Mouse (Mus musculus) CD4-positive, CD25-positive, alpha-beta regulatory T cell, adult 2 months (primary cell): ENCODE measurements at regions not wholly inside any gene's neighbourhood (a gene's known extent, or its start where the extent isn't known, plus 50 kb on each side); places are given as distances from the start of the nearest gene placed in this dataset.
"Not testable (repeated sequence)": the region's sequence is repeated elsewhere in the genome, so short reads cannot be mapped to it uniquely, and the experiment has no call there.

Experiments
- DNase-seq: peaks from one replicate; pipeline ENCODE4 v3.0.0-alpha.2; 2012; ENCODE audit warnings: low read depth, low spot score

DNA sequence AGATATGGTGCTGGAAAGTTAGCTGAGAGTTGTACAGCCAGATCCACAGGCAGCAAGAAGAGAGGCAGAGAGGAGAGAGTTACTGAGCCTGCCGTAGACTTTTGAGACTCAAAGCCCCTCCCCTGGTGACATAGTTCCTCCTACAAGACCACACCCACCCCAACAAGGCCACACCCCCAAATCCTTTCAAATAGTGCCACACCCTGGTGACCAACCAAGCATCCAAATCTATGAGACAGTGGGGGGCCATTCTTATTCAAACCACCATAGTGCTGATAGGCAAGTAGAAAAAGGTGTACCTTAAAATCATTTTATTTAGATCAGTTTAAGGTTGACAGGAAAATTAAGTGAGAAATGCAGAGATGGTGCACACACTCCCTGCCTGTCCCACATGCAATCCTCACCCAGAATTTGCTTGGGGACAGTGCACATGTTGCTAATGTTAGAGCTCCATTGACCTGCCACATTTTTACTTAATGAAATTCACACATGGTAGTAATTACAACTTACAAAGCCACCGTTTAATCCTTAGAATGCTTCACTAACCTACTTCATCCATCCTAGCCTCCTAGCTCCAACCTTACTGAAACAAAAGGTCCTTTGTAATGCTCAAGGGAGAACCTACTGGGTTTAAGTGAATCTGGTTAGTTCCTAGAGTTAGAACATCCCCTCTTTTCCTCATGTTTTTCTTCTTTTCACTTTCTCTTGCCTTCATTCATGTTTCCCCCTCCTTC lies 86.5 kb downstream of the Phlda1 start:
- DNase-seq: no peak

DNA sequence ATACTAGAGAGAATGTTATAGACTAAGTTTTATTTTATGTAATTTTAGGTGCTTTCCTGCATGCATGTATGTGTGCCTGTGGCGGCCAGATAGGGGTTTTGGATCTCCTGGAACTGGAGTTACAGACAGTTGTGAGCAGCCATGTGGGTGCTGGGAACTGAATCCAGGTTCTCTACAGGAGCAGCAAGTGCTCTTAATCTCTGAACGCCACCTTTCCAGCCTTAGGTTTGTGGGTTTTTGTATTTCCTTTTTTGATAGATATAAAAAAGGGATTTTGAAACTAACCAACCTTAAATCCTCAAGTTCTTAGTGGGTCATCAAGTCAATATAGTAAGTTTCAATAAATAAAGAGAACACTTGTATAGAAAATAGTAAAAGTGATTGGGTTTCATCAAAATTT lies 87.2 kb downstream of the Phlda1 start:
- DNase-seq: no peak

DNA sequence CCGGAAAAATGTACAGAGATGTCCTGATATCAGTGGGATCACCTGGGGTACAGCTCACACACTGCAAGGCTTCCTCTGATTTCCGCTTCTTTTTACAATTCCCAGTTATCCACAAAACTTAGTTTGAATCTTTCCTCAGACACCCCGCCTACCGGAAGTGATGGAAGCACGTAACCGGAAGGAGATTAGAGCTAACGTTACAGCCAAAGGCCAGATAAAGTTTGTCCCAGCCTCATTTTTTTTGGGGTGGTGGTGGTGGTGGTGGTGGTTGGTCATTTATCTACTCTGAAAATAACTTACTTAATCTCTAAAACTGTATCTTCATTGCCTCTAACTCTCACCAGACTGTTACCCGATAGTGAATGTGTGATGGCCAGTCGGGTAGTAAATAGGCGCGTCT lies 88.1 kb downstream of the Phlda1 start:
- no peak for DNase-seq

DNA sequence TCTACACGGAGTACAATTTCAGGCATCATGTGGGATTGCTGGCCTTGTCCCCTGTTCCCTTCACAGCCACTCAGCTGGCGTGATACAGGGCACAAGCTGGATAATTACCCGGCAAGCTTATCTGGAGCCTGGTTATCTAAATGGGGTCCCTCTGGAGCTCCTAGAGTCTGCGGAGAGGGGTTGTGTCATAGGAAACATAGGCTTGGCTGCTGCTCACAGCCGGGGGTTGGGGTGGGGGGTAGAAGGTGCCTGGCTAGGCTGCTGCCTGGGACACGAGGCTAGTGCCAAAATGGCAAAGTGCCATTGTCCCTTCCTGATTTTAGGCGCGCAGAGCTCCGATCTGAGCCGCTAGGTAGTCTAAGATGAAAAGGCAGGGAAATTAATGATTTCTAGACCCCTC lies 88.6 kb downstream of the Phlda1 start:
- DNase-seq: no peak

DNA sequence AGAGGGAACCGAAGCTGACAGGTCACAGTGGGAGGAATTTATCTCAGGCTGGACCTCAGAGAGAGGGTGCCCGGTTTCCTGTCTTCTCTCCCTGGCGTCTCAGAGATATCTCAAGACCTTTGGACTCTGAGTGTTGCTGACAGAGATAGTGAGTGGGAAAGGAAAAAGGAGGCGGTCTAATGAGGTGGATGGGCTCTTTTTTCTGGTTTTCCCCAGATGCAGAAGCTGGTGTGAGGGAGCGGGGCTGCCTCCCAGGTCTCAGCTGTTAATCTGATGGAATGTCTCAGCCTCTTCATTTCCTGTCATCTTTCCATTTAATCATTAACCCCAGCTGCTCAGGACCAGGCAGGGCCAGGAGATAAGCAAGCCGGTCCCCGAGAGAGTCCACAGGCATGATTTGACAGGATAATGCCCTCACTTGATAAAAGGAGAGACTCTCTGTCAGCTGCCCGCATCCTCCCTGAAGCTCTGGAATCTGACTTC lies 89.5 kb downstream of the Phlda1 start:
- no peak for DNase-seq

DNA sequence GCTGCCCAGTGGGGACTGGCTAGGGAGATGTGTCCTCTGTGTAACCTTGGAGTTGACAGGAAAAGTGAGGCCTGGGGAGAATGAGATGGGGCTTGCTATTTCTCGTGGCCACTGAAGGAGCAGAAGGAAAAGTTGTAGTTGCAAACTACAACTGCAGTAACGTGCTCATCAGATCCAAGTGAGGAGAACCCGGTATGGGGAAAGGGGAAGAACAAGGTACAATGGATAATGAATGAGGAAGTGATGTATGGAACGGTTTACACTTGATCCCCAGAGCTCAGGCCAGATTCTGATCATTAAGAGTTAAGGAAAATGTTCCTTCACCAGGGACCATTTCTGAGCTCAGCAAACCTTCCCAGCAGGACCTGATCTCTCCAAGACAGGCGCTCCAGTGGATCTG lies 92.6 kb downstream of the Phlda1 start:
- no peak for DNase-seq

DNA sequence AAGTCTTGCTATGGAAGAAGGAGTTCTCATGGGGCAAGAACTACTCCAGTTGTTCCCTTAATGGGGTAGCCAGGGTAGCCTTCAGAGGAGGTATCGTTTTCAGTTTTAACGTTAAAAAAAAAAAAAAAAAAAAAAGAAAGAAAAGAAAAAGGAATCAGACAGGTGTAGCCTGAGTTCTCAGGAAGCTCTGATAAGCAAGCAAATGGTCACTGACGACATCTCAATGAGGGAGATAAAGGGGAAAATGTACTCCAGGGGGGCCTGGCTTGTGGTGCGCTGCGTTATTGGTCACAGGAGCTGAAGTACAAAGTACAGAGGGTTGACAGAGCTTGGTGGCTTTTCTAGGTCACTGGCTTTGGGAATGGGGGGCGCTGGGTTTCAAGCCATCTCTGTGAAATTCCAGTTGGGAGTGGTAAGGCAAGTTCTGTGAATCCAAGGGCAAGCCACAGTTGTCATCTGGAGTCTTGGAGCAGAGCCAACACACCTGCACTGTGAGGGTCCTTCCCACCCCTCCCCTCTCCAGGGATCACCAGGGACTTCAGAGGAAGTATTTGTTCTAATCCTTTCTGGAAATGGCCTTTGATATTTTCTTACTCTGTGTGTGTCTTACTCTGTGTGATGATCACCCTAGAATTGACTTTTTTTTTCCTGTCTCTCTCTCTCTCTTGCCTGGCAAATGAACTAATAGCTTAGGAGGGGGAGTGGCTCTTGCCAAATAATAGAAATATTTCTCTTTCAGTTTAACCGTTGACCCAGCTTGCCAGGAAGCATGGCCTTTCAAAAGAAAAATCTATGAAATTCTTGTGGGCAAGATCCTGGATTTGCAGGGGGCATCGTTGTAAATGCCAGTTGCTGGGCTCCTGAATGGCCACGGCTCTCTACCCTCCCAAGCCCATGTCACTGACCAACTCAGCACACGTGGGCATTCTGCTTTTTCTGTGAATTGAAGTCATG lies 93.5 kb downstream of the Phlda1 start:
- no peak for DNase-seq

DNA sequence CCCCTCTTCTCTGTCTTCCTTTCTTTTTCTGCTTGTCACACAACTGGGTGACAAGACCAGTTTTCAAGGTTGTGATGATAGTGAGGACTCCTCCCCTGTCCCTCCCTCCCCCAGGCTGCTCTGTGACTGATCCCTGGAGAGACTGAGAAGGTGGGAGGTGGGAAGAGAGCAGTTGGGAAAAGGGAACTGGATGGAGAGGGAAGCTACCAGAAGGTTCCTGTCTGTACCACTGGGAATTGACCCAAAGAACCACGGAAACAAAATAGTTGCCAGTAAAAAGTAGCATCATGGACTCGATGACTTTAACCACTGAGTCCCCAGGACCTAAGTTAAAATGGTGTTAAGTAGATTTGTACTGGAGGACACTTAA lies 94.2 kb downstream of the Phlda1 start:
- no peak for DNase-seq

DNA sequence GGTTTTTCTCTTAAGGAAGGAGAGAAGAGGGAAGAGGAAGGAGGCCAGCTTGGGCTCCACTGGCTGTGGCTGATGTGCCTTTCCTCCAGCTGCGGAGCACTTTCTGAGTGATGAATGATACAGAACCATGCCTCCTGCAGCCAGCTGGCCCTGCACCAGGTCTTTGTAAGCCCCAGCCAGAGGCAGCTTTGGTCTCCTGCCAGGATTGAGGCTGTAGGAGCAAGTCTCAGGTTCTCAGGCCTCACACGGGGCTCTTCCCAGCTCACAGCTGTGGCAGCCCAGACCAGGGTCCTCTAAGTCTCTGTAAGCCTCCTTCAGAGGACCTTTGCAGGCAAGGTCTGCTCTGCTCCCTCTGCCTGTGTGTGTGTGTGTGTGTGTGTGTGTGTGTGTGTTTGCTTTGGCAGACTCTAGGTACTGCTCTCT lies 94.6 kb downstream of the Phlda1 start:
- DNase-seq: no peak

DNA sequence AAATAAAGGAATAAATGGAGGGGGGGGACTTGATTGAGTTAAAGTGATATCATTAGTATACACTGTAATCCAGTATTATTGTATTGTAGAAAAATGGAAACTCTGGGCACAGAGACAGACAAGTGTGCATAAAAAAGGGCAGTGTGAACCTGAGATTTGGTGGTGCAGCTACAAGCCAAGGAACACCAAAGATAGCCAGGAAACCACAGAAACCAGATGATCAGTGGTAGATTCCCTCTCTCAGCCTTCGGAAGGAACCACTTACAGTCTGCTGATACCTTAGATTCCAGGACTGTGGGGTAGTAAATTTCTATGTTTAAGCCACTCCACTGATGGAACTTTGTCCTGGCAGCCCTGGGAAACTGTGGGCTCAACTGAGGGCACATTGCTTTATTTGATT lies 97.1 kb downstream of the Phlda1 start:
- no peak for DNase-seq

DNA sequence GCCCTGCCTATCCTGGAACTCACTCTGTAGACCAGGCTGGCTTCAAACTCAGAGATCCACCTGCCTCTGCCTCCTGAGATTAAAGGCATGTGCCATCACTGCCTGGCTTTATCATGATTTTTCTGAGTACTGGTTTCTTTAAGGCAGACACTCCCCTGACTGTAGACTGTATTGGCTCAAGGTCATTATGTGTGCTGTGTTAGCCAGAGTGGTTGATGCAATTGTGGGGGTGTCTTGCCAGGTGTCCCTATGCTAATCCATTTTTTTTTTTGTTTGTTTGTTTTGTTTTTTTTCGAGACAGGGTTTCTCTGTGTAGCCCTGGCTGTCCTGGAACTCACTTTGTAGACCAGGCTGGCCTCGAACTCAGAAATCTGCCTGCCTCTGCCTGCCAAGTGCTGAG lies 101.3 kb downstream of the Phlda1 start:
- DNase-seq: not testable (repeated sequence)

DNA sequence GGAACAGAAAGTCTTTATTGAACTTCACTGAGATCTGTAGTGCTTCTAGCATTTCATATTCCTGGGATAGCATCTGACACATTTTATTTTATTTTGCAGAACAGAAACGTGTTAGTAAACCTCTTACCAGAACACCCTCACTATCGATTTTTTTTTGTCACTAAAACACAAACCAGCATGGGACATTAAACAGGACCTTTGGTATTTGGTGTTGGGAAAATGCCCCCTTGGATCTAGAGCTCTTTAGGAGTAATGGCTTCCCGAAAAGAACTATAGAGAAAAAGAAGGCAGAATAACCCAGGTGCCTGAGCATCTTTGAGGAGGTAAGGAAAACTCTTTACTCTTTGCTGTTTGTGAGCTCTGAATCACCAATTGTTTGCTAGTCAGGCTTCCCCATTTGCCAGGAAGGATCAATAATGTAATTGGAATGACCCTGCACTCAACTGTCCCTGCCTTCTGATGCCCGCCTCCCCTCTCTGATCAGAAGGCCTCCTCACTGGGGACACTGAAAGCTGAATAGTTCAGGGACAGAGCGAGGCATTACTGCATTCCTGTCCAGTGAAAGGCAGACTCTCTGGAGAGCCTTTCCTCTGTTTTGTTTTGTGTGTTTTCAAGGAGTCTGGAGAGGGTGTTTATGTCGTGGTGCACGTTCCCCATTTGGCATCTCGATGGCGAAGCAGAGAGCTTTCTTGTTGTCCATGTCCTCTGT lies 102.5 kb downstream of the Phlda1 start:
- DNase-seq: no peak

DNA sequence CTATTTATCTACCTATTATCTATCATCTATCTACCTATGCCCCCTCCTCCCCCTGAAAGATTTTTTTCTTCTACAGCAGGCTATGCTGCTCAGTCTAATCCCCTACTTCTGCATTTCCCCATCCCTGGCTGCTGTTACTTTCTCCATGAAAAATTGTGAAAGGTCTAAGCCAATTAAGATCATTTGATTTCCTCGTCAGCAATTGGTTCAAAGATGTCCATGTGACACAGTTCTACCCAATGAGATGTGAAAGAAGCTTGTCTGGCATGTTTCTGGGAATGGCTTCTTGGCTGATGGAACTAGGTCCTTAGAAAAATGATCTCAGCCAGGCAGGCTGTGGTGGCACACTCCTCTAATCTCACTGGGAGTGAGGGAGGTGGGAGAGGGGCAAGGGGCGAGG lies 103.8 kb downstream of the Phlda1 start:
- no peak for DNase-seq

DNA sequence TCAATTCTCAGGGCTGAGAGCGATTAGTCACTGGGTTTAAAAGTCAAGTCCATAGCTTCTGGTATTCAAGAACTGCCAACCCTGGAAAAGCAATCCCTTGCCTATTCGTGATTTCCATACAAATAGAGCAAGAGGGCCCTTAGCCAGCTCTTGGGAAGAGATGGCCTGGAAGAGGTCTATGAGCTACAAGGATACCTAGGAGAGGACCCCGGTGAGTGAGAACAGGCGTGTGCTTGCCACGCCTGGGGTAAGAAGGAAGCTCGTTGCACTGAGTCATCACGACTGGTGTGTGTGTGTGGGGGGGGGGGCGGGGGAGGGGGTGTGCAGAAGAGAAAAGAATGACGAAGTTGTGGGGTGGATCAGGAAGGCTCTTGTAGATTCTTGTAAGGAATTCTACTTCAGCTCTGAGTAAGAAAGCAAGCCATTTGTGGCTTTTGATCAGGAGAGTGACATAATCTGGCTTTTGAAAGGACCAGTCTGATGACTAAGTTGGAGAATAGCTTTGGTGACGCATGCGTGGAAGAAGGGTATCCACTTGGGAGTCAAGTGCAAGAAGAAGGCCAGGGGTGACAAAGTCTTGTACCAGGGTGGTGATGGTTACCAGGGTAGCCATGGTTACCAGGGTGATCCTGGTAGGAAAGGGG lies 113.7 kb downstream of the Phlda1 start:
- no peak for DNase-seq

DNA sequence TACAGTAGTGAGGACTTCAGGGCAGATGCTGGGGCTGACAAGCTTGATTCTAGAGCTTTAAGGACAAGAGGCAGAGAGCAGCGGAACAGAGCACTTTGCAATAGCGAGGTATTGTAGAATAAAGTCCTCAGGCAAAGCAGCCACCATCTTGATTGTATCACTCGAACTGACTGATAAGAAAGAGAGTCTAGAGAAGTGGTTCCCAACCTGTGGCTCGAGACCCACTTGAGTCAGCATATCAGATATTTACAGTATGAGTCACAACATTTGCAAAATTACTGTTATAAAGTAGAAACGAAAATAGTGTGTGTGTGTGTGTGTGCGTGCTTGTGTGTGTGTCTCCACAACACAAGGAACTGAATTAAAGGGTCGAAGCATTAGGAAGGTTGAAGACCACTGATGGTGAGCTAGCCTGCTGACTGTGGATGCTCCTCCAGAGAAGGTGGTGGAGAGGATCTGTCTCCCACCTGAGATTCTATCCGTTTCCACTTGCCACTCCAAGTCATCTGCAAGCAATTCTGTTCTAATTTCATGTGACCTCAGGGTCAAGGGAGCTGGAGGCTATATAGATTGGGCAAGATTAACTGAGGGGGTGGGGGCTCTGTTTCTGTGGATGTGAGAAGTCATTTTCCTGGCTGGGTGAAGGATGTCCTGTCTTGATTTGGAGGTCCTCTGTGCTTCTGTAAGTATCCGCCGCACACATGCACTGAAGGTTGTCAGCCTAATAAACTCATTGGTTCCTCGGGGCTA lies 115.0 kb downstream of the Phlda1 start:
- no peak for DNase-seq

DNA sequence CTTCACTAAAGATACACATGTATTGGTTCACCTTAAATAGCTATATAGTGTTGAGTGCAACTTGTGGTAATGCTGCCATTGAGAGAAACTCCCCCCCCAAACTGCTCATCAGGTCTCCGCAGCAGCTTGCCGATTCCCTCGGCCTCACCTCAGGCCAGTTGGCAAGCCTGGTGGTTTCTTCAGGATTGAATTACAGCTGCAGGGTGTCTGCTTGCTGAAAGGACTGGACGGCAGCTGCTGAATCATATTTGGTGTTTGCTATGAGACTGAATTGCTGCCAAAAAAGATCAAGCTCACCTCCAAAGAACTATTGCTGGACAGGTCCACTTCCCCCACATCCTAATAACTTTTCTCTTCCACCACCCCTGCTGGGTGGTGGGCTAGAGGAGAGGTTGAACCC lies 116.7 kb downstream of the Phlda1 start:
- DNase-seq: no peak

DNA sequence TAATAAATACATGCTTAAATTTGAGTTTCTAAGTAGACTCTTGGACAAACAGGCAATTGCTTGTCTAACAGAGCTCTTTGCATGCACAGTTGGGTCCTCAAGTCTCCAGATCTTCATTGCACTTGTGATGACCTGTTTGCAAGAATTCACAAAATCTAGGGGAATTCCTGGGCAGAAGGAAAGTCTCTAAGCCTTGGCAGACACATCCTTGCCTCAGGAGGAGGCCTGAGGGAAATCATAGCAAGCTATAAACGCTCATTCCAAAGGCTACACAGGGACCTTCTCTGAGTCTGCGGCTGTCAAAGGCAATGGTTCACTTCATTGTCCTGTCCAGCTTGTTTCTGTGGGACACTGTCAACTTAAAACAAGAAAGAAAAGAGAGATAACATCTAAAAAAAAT lies 117.9 kb downstream of the Phlda1 start:
- DNase-seq: no peak

DNA sequence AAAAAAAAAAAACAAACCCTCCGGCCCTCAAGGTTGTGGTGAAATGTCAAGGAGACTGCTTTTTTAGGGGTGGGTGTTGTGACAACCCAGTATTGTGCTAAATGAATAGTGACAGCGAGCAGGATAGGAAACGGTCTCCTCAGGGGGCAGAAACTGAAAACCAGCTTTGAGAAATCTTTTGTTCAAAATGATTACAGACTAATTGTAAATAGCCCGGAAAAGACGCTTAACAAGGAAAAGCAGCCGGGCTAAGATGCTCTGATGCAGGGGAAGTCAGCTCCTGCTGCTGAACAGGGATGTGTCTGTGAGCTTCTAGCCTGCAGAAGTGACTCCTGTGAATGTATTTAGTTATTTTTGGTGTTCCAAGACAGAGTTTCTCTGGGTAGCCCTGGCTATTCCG lies 118.5 kb downstream of the Phlda1 start:
- DNase-seq: no peak

DNA sequence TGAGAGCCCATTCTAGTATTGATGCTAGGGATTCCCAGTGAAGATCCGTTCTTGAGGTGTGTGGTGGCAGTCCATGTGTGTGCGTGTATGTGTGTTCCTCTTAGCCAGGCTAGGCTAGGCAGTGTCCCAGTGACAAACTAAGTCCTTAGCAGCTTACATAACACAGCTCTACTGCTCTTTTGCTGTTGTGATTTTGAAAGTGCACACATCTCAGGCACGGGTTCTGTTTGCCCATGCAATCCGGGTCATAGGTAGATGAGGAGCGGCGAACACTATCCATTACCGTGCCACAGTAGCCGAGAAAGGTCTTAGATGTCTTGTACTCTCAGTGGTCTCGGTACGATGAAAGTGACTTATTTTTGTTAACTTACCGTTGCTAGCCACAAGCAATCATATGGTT lies 119.5 kb downstream of the Phlda1 start:
- no peak for DNase-seq

DNA sequence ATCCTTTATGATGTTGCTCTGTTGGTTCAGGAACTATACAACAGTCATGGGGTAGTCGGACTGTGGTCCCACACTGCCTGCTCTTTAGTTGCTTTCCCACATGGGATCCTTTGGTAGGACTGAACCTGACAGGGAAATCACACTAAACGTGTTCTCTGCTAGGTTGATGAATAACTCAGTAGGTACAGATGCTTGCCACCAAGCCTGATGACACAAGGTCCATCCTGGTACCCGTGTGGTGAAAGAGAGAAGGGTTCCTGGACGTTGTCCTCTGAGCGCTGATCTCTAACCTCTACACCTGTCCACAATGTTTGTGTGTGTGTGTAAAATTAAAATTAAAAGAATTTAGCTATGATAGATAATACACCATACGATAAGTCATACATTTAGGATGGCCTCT lies 119.9 kb downstream of the Phlda1 start:
- DNase-seq: no peak

DNA sequence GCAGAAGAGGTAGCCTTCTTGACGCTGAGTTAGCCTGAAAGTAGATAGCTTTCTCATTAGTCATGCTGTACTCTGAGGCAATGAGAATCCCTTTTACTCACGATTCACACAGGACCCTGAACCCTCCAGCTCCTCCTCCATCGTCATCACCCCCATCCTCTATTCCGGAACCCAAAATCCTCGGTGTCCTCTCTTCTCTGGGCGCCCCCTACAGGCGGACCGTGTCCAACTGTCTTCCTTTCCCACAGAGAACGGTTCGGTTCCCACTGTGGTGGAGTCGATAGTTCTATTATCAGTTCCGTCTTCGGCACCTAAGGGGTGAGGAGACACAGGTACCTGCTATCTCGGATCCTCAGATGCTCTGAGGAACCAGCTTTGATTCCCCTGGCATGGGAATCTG lies 130.2 kb downstream of the Phlda1 start:
- peak; percentile 68 for DNase-seq
